Mouse (Mus musculus): ENCODE data around the gene Cox5a.

GRCm38 (mm10) chr9:57510577-57510976 lies 10.5 kb upstream of the Cox5a start:
- TF ChIP-seq CTCF (IDR thresholded peaks at IDR 0.05; ENCODE audit: low read depth) (no peak), EP300 (IDR thresholded peaks at IDR 0.05; ENCODE audit: low read depth) (no peak)
